Mouse (Mus musculus): ENCODE measurements around the gene Alg10b.

DNA sequence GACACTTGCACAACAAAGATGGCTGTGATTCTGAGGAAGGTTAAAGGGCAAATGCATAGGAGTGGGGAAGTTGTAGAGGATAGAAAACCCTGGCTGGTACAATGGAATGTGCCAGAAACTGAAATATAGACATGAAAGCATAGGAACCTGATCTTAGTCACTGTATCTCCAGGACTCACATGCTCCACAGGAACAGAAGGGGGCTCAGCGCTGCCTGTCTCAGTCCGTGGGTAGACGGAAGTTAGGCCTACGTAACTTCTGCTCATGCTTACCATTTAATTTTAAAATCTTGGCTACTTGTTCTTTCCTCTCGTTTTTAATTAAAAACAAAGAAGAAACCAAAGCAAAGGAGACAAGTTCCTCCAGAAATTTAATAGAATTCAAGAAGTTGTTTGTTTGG, 20.0 kb downstream of the Alg10b start:
- no peak for TF ChIP-seq POLR2A (IDR thresholded peaks at IDR 0.05; ENCODE audit: extremely low read depth, insufficient read depth, low read length)
- no peak for TF ChIP-seq CTCF (IDR thresholded peaks at IDR 0.05; ENCODE audit: low read depth, low read length)

All from liver, adult 2 months (tissue).